Mouse (Mus musculus): ENCODE data around the gene Tnfrsf21. TPM values are rescaled to one million over a fixed set of nuclear protein-coding genes. Genes with fewer than 3 reads are reported as not detected.

Gene Tnfrsf21
- polyA plus RNA-seq, 1 experiment from 2014 or later, result 45.6 TPM

GRCm38 (mm10) chr17:43026708-43027107, 10.4 kb downstream of the Tnfrsf21 start:
- no peak overlapping the region for H3K27ac ChIP-seq
- H3K4me2 ChIP-seq (replicated peaks), result no peak overlapping the region
- H3K27me3 ChIP-seq, result no peaks in the 10 kb centered on the region
- WGBS, result 92% methylated on average over 4 of the region's 4 CpGs
- no peak overlapping the region for H3K4me3 ChIP-seq (replicated peaks)
- no peaks in the 10 kb centered on the region for H3K9me3 ChIP-seq
- no peak overlapping the region for H3K9ac ChIP-seq (replicated peaks)
- no peak for ATAC-seq
- no peaks in the 10 kb centered on the region for H3K4me1 ChIP-seq (replicated peaks)
- H3K36me3 ChIP-seq, result no peaks in the 10 kb centered on the region

- Histone ChIP-seq H3K4me3 (replicated peaks) (no peak overlapping the region), H3K36me3 (no peaks in the 10 kb centered on the region), H3K27ac (no peak overlapping the region), H3K9me3 (no peaks in the 10 kb centered on the region), H3K4me2 (replicated peaks) (no peak overlapping the region), H3K27me3 (no peaks in the 10 kb centered on the region), H3K9ac (replicated peaks) (no peak overlapping the region), H3K4me1 (replicated peaks) (no peaks in the 10 kb centered on the region)
- ATAC-seq, result no peak
- WGBS, result 90% methylated on average over 3 of the region's 3 CpGs
Observed at GRCm38 (mm10) chr17:43029546-43029945, 13.2 kb downstream of the Tnfrsf21 start.

- H3K36me3 ChIP-seq, result no peaks in the 10 kb centered on the region
- no peaks in the 10 kb centered on the region for H3K9me3 ChIP-seq
- H3K4me3 ChIP-seq (replicated peaks), result no peak overlapping the region
- WGBS, result 91% methylated on average over 3 of the region's 3 CpGs
- ATAC-seq, result no peak
- H3K4me1 ChIP-seq (replicated peaks), result no peaks in the 10 kb centered on the region
- H3K27me3 ChIP-seq, result no peaks in the 10 kb centered on the region
- H3K27ac ChIP-seq, result no peak overlapping the region
- H3K9ac ChIP-seq (replicated peaks), result no peak overlapping the region
- no peak overlapping the region for H3K4me2 ChIP-seq (replicated peaks)
Observed at GRCm38 (mm10) chr17:43030290-43030689, 13.9 kb downstream of the Tnfrsf21 start.

GRCm38 (mm10) chr17:43032489-43033036, 16.2 kb downstream of the Tnfrsf21 start:
- no peak for ATAC-seq
- Histone ChIP-seq H3K4me1 (replicated peaks) (0 out of 2 replicates have a peak, but pooled peaks cover 3% of the 10 kb centered on the region), H3K27ac (no peak overlapping the region), H3K9ac (replicated peaks) (no peak overlapping the region), H3K9me3 (no peaks in the 10 kb centered on the region), H3K4me2 (replicated peaks) (no peak overlapping the region), H3K4me3 (replicated peaks) (no peak overlapping the region), H3K27me3 (no peaks in the 10 kb centered on the region), H3K36me3 (peaks cover 6% of the 10 kb centered on the region)
- WGBS, result 93% methylated on average over 8 of the region's 8 CpGs

- Histone ChIP-seq H3K27ac (no peak overlapping the region), H3K4me2 (replicated peaks) (no peak overlapping the region), H3K9ac (replicated peaks) (no peak overlapping the region), H3K4me3 (replicated peaks) (no peak overlapping the region), H3K4me1 (replicated peaks) (0 out of 2 replicates have a peak, but pooled peaks cover 3% of the 10 kb centered on the region), H3K36me3 (peaks cover 33% of the 10 kb centered on the region), H3K9me3 (no peaks in the 10 kb centered on the region), H3K27me3 (no peaks in the 10 kb centered on the region)
- 84% methylated on average over 2 of the region's 2 CpGs for WGBS
- ATAC-seq, result no peak
Observed at GRCm38 (mm10) chr17:43035386-43035785, 19.0 kb downstream of the Tnfrsf21 start.

GRCm38 (mm10) chr17:43036058-43036757, 19.9 kb downstream of the Tnfrsf21 start:
- Histone ChIP-seq H3K4me3 (replicated peaks) (no peak overlapping the region), H3K36me3 (peaks cover 36% of the 10 kb centered on the region), H3K27me3 (no peaks in the 10 kb centered on the region), H3K4me2 (replicated peaks) (no peak overlapping the region), H3K9ac (replicated peaks) (no peak overlapping the region), H3K27ac (no peak overlapping the region), H3K4me1 (replicated peaks) (0 out of 2 replicates have a peak, but pooled peaks cover 3% of the 10 kb centered on the region), H3K9me3 (no peaks in the 10 kb centered on the region)
- WGBS, result 83% methylated on average over 10 of the region's 10 CpGs
- no peak for ATAC-seq

GRCm38 (mm10) chr17:43040571-43040970, 24.2 kb downstream of the Tnfrsf21 start:
- Histone ChIP-seq H3K36me3 (peaks cover 60% of the 10 kb centered on the region), H3K27me3 (no peaks in the 10 kb centered on the region), H3K4me3 (replicated peaks) (no peak overlapping the region), H3K4me2 (replicated peaks) (no peak overlapping the region), H3K27ac (no peak overlapping the region), H3K4me1 (replicated peaks) (0 out of 2 replicates have a peak, but pooled peaks cover 3% of the 10 kb centered on the region), H3K9ac (replicated peaks) (no peak overlapping the region), H3K9me3 (no peaks in the 10 kb centered on the region)
- ATAC-seq, result no peak
- 88% methylated on average over 3 of the region's 3 CpGs for WGBS

- H3K27me3 ChIP-seq, result no peaks in the 10 kb centered on the region
- no peak for ATAC-seq
- H3K27ac ChIP-seq, result no peak overlapping the region
- peaks cover 5% of the 10 kb centered on the region for H3K36me3 ChIP-seq
- no peaks in the 10 kb centered on the region for H3K4me1 ChIP-seq (replicated peaks)
- H3K4me3 ChIP-seq (replicated peaks), result no peak overlapping the region
- H3K4me2 ChIP-seq (replicated peaks), result no peak overlapping the region
- no peaks in the 10 kb centered on the region for H3K9me3 ChIP-seq
- 97% methylated on average over 2 of the region's 2 CpGs for WGBS
- no peak overlapping the region for H3K9ac ChIP-seq (replicated peaks)
Observed at GRCm38 (mm10) chr17:43050619-43051018, 34.3 kb downstream of the Tnfrsf21 start.

GRCm38 (mm10) chr17:43052791-43053190, 36.4 kb downstream of the Tnfrsf21 start:
- H3K4me1 ChIP-seq (replicated peaks), result no peaks in the 10 kb centered on the region
- no peaks in the 10 kb centered on the region for H3K9me3 ChIP-seq
- no peak overlapping the region for H3K9ac ChIP-seq (replicated peaks)
- 89% methylated on average over 1 of the region's 1 CpGs for WGBS
- no peaks in the 10 kb centered on the region for H3K27me3 ChIP-seq
- no peak overlapping the region for H3K4me2 ChIP-seq (replicated peaks)
- no peak overlapping the region for H3K27ac ChIP-seq
- H3K4me3 ChIP-seq (replicated peaks), result no peak overlapping the region
- H3K36me3 ChIP-seq, result peaks cover 5% of the 10 kb centered on the region
- ATAC-seq, result no peak

- Histone ChIP-seq H3K4me3 (replicated peaks) (no peak overlapping the region), H3K9ac (replicated peaks) (no peak overlapping the region), H3K9me3 (no peaks in the 10 kb centered on the region), H3K4me1 (replicated peaks) (no peaks in the 10 kb centered on the region), H3K36me3 (peaks cover 5% of the 10 kb centered on the region), H3K4me2 (replicated peaks) (no peak overlapping the region), H3K27ac (no peak overlapping the region), H3K27me3 (no peaks in the 10 kb centered on the region)
- 94% methylated on average over 10 of the region's 10 CpGs for WGBS
- no peak for ATAC-seq
Observed at GRCm38 (mm10) chr17:43053943-43054342, 37.6 kb downstream of the Tnfrsf21 start.

- ATAC-seq, result no peak
- H3K9ac ChIP-seq (replicated peaks), result no peak overlapping the region
- H3K4me3 ChIP-seq (replicated peaks), result no peak overlapping the region
- no peaks in the 10 kb centered on the region for H3K27me3 ChIP-seq
- no peaks in the 10 kb centered on the region for H3K9me3 ChIP-seq
- H3K27ac ChIP-seq, result no peak overlapping the region
- peaks cover 7% of the 10 kb centered on the region; the same call in 1 of the 2 replicates for H3K36me3 ChIP-seq
- H3K4me1 ChIP-seq (replicated peaks), result no peaks in the 10 kb centered on the region
- no peak overlapping the region for H3K4me2 ChIP-seq (replicated peaks)
- 97% methylated on average over 11 of the region's 11 CpGs for WGBS
Observed at GRCm38 (mm10) chr17:43058277-43059025, 42.1 kb downstream of the Tnfrsf21 start.

GRCm38 (mm10) chr17:43064705-43065104, 48.4 kb downstream of the Tnfrsf21 start:
- Histone ChIP-seq H3K9ac (replicated peaks) (no peak overlapping the region), H3K9me3 (no peaks in the 10 kb centered on the region), H3K27ac (no peak overlapping the region), H3K27me3 (no peaks in the 10 kb centered on the region), H3K4me3 (replicated peaks) (no peak overlapping the region), H3K36me3 (peaks cover 25% of the 10 kb centered on the region), H3K4me2 (replicated peaks) (no peak overlapping the region), H3K4me1 (replicated peaks) (no peaks in the 10 kb centered on the region)
- ATAC-seq, result no peak
- WGBS, result 93% methylated on average over 6 of the region's 6 CpGs

Measured in midbrain, embryonic 13.5 days (tissue).